Mouse (Mus musculus): ENCODE results near the gene Gapvd1. TPM values are rescaled to one million over a fixed set of nuclear protein-coding genes. Genes with fewer than 3 reads are reported as not detected.

Gapvd1 gene
- total and polyA plus RNA-seq, 2 experiments from 2014 or later: 94.1 to 108 TPM

DNA sequence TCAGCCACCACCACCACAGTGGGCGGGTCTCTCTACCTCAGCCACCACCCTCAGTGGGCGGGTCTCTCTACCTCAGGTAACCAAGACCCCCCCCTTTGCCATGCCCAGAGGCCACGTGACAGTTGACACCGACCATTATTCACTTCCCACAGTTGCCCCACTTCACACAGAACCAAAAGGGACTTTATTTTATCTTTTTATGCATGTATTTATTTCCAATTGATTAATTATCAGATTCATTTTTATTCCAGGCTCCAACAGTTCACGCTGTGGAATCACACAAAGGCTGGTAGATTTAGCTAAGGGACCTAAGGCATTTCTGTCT, 108.5 kb downstream of the Gapvd1 start:
- H3K4me2 ChIP-seq (ENCODE audit: low read depth): peak overlapping the region; percentile 56
- H3K36me3 ChIP-seq (ENCODE audit: insufficient read depth): no peaks in the 10 kb centered on the region
- H3K9ac ChIP-seq: no peak overlapping the region
- peaks cover 3% of the 10 kb centered on the region; the same call in 1 of the 2 replicates for H3K27me3 ChIP-seq (ENCODE audit: insufficient read depth, low read length)
- WGBS: 6% methylated on average over 5 of the region's 5 CpGs
- TF ChIP-seq CTCF (IDR thresholded peaks at IDR 0.05; ENCODE audit: low read depth): no peak
- no peaks in the 10 kb centered on the region for H3K9me3 ChIP-seq (ENCODE audit: low read length)
- DNase-seq (no peak), ATAC-seq (no peak)
- H3K27ac ChIP-seq (ENCODE audit: low read depth, low read length): no peak overlapping the region
- peaks cover 8% of the 10 kb centered on the region for H3K4me1 ChIP-seq (ENCODE audit: insufficient read depth)
- peak overlapping the region; percentile 27 for H3K4me3 ChIP-seq (ENCODE audit: low read depth, low read length)

DNA sequence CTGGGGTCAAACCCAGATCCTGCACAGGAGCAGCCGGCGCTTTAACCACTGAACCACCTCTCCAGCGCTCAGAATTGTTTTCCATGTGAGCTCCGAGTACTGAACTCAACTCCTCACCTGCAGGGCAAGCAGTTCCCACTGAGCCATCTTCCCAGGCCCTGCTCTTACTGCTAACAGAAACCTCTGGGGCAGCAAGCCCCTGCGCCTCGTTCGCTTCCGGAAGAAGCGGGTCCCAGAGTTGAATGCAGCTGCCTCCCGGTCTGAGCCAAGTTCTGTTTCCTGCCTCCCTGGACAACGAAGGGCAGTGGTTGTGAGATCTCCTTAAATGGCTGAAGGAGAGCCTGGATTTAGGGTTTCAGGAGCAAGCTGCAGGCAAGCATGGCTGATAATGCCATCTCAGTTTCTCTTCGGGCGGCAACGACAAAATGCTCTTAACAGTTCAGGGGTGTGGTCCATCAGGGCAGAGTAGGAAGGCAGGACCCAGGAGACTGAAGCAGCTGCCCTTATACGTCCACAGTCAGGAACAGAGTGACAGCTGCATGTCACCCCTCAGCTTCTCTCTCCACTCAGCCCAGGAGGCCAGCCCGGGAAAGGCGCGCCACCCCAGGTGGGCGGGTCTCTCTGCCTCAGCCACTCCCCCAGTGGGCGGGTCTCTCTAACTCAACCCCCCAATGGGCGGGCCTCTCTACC, 109.0 kb downstream of the Gapvd1 start:
- H3K9ac ChIP-seq: 0 out of 2 replicates have a peak overlapping the region, but pooled peaks have one; percentile 35
- H3K4me1 ChIP-seq (ENCODE audit: insufficient read depth): peaks cover 8% of the 10 kb centered on the region
- peak overlapping the region; percentile 56 for H3K4me2 ChIP-seq (ENCODE audit: low read depth)
- H3K9me3 ChIP-seq (ENCODE audit: low read length): no peaks in the 10 kb centered on the region
- TF ChIP-seq CTCF (IDR thresholded peaks at IDR 0.05; ENCODE audit: low read depth): no peak
- H3K27ac ChIP-seq (ENCODE audit: low read depth, low read length): no peak overlapping the region
- H3K36me3 ChIP-seq (ENCODE audit: insufficient read depth): no peaks in the 10 kb centered on the region
- peaks cover 3% of the 10 kb centered on the region; the same call in 1 of the 2 replicates for H3K27me3 ChIP-seq (ENCODE audit: insufficient read depth, low read length)
- ATAC-seq (peak; percentile 92), DNase-seq (peak; percentile 66)
- peak overlapping the region; percentile 27 for H3K4me3 ChIP-seq (ENCODE audit: low read depth, low read length)
- 15% methylated on average over 21 of the region's 21 CpGs for WGBS

DNA sequence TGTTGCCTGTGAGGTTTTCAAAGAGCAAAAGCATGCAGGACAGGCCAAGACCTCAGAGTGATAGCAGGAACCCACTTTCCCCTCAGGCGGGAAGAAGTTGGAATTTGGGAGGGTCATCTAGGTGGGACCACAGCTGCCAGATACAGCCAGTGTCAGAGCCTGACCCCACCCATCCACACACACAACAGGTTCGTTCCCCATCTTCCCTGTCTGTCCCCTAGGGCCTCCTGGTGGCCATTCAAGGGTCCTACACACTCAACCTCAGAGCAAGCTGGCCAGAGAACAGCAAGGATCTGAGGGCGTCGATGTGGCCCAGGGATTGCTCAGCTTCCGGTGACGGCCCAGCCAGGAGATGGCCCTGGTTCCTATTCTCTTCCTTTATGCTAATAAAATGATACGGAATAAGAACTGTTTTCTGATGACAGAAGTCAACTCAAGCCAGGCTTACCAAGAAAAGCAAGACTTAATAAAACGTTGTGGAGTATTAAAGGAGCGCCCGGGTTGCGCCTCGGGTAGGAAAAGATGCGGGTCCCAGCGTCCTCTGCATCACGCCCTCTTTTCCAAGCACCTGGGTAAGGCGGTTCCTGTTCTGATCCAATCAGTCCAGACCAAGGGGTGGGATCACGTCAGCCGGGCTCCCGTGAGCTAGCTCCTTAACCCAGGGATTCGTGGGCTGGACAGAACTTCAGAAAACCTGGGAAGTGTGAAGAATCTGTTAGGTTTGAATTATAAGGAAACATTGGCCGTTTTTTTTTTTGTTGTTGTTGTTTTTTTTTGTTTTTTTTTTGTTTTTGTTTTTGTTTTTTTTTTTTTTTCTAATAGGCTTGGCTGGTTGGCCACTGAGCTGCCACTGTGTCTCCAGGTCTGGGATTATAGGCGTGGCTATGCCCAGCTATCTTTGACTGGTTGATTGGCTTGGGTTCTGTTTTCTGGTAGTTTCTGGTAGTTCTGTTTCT, 110.2 kb downstream of the Gapvd1 start:
- whole genome bisulfite sequencing: 35% methylated on average over 22 of the region's 22 CpGs
- Histone ChIP-seq H3K4me1 (ENCODE audit: insufficient read depth) (peaks cover 8% of the 10 kb centered on the region), H3K9me3 (ENCODE audit: low read length) (no peaks in the 10 kb centered on the region), H3K4me2 (ENCODE audit: low read depth) (no peak overlapping the region), H3K27me3 (ENCODE audit: insufficient read depth, low read length) (peaks cover 3% of the 10 kb centered on the region; the same call in 1 of the 2 replicates), H3K36me3 (ENCODE audit: insufficient read depth) (no peaks in the 10 kb centered on the region), H3K4me3 (ENCODE audit: low read depth, low read length) (no peak overlapping the region), H3K9ac (no peak overlapping the region), H3K27ac (ENCODE audit: low read depth, low read length) (no peak overlapping the region)
- DNase-seq: no peak
- TF ChIP-seq CTCF (IDR thresholded peaks at IDR 0.05; ENCODE audit: low read depth): peak; percentile 72
- ATAC-seq: no peak

DNA sequence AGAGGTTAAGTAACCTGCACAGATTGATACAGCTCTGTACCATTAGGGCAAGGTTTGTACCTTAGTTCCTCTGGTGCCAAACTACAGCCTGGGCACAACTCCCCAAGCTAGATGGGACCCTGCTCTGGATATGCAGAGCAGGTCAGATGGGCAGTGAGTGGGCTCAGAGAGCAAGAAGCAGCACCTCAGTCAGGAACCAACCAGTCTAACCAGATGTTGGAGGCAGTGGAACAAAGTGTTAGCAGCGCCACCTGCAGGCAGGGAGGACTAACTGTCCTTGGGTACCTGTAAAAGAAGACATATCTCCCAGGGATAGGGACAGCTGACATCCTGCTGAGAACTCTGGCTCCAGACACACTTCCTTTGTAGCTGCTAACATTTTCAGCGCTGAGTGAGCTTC, 112.7 kb downstream of the Gapvd1 start:
- DNase-seq: no peak
- WGBS: 38% methylated on average over 2 of the region's 2 CpGs

DNA sequence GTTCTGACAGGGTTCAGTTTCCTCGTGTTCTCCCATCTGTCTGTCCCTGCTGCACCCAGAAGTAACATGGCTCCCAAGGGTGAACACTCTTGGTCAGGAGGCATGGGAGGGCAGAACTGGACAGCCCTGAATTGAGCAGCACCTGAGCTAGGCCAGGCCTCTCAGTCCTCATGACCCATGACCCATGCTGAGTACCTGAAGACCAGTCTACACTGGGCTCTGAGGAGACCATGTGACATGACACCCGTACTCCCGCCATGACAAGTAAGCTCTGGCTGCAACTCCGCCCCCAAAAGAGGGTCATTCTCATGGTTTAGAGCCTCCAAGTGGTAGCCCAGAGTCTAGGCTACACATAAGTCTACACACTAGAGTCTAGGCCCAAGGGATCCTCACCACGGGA, 115.3 kb downstream of the Gapvd1 start:
- no peaks in the 10 kb centered on the region; the same call in 1 of the 2 replicates for H3K27me3 ChIP-seq (ENCODE audit: insufficient read depth, low read length)
- no peak for TF ChIP-seq CTCF (IDR thresholded peaks at IDR 0.05; ENCODE audit: low read depth)
- no peak overlapping the region for H3K4me2 ChIP-seq (ENCODE audit: low read depth)
- 63% methylated on average over 5 of the region's 5 CpGs for WGBS
- H3K4me1 ChIP-seq (ENCODE audit: insufficient read depth): no peaks in the 10 kb centered on the region
- H3K27ac ChIP-seq (ENCODE audit: low read depth, low read length): no peak overlapping the region
- no peak overlapping the region for H3K4me3 ChIP-seq (ENCODE audit: low read depth, low read length)
- H3K9ac ChIP-seq: no peak overlapping the region
- H3K36me3 ChIP-seq (ENCODE audit: insufficient read depth): no peaks in the 10 kb centered on the region
- ATAC-seq: no peak
- no peaks in the 10 kb centered on the region for H3K9me3 ChIP-seq (ENCODE audit: low read length)
- no peak for DNase-seq

More for the DNA sequence above, 112.7 kb downstream of the Gapvd1 start:
- Histone ChIP-seq H3K9me3 (ENCODE audit: low read length) (no peaks in the 10 kb centered on the region), H3K4me3 (ENCODE audit: low read depth, low read length) (no peak overlapping the region), H3K4me1 (ENCODE audit: insufficient read depth) (peaks cover 8% of the 10 kb centered on the region), H3K9ac (no peak overlapping the region), H3K36me3 (ENCODE audit: insufficient read depth) (no peaks in the 10 kb centered on the region), H3K27me3 (ENCODE audit: insufficient read depth, low read length) (peaks cover 3% of the 10 kb centered on the region; the same call in 1 of the 2 replicates), H3K4me2 (ENCODE audit: low read depth) (no peak overlapping the region), H3K27ac (ENCODE audit: low read depth, low read length) (no peak overlapping the region)
- no peak for ATAC-seq
- peak; percentile 57 for TF ChIP-seq CTCF (IDR thresholded peaks at IDR 0.05; ENCODE audit: low read depth)

DNA sequence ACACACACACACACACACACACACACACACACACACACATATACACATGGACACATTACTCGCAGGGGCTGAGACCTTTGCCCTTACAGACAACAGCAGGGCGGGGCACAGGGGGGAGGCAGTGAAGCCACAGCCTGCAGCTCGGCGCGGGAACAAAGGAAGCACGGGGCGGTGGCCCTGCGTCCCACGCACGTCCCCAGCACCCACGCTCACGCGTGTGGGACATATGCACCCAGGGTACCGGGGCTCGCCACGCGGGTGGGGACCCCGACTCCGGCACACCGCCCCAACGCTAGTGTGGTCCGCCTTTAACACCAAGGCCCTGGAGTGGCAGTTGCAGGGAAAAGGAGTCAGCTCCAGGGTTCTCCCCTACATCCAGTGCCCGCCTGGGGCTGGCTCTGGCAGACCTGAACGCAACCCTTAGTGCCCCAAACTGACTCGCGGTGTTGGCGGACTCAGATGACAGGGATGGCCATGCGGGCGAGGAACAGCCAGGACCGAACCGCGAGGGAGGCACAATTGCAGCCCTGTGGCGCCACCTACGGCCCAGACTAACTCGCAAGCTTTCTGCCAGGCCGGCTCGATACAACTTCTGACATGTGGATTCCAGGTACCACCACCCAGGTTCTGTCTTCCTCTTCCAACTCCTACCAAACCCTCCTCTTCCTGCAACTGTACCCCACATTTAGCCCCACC, 115.9 kb downstream of the Gapvd1 start:
- H3K9ac ChIP-seq: peak overlapping the region; percentile 76
- 15% methylated on average over 37 of the region's 37 CpGs for WGBS
- H3K4me2 ChIP-seq (ENCODE audit: low read depth): peak overlapping the region; percentile 96
- no peaks in the 10 kb centered on the region for H3K36me3 ChIP-seq (ENCODE audit: insufficient read depth)
- DNase-seq: peak; percentile 93
- peak; percentile 96 for TF ChIP-seq CTCF (IDR thresholded peaks at IDR 0.05; ENCODE audit: low read depth)
- H3K27ac ChIP-seq (ENCODE audit: low read depth, low read length): no peak overlapping the region
- peak; percentile 89 for ATAC-seq
- H3K4me1 ChIP-seq (ENCODE audit: insufficient read depth): no peaks in the 10 kb centered on the region
- H3K27me3 ChIP-seq (ENCODE audit: insufficient read depth, low read length): no peaks in the 10 kb centered on the region
- H3K9me3 ChIP-seq (ENCODE audit: low read length): no peaks in the 10 kb centered on the region
- peak overlapping the region; percentile 38 for H3K4me3 ChIP-seq (ENCODE audit: low read depth, low read length)
